32 mouse cellular contexts compared by ENCODE assay signal in the genomic region with DNA sequence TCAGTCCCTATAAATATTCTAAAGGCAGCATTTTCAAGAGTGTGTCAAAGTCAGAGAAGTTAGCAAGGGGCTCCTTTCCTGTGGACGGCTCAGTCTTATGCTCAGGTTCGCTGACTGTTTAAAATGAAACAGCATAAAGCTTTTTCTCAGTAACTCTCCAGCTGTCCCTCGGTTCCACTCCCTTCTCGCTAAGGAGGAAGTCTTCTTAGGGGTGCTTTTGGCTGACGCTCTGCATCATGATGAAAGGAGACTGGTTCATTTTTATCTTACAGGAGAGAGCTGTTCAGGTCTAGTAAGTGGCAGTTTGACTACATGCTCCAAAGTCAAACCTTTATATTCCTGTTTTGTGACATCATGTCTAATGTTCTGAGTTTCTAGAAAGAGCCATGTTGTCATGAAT.
"Had no signal": no experiment of that assay in that cellular context is flagged by ENCODE, and none has a peak within 500 bp of the region (broad histone marks: within the 10 kb centered on the region; RNA-seq: fewer than 3 reads in every experiment).

No protein-coding gene starts in this region.

- ATAC-seq: liver, embryonic 12.5 days; liver, postnatal 0 days; lung, postnatal 0 days; midbrain, embryonic 13.5 days; midbrain, embryonic 15.5 days; midbrain, embryonic 16.5 days had no signal

- H3K27me3 ChIP-seq: limb, embryonic 12.5 days; limb, embryonic 13.5 days; limb, embryonic 15.5 days; liver, embryonic 12.5 days; liver, embryonic 13.5 days; liver, embryonic 15.5 days; lung, embryonic 15.5 days; megakaryocyte, embryonic 14.5 days; midbrain, embryonic 12.5 days; midbrain, embryonic 13.5 days; midbrain, embryonic 15.5 days; neural tube, embryonic 12.5 days had no signal

- H3K4me2 ChIP-seq: limb, embryonic 12.5 days; limb, embryonic 13.5 days; limb, embryonic 15.5 days; liver, embryonic 11.5 days; liver, embryonic 12.5 days; liver, embryonic 13.5 days; liver, embryonic 15.5 days; lung, embryonic 14.5 days; lung, embryonic 15.5 days; midbrain, embryonic 11.5 days; midbrain, embryonic 12.5 days; midbrain, embryonic 13.5 days; midbrain, embryonic 15.5 days; neural tube, embryonic 12.5 days had no signal

- H3K4me1 ChIP-seq: limb, embryonic 10.5 days; limb, embryonic 12.5 days; limb, embryonic 15.5 days; lung, embryonic 15.5 days; midbrain, embryonic 10.5 days; midbrain, embryonic 12.5 days; midbrain, embryonic 13.5 days; neural tube, embryonic 12.5 days had no signal

- H3K9me3 ChIP-seq: limb, embryonic 10.5 days; limb, embryonic 12.5 days; limb, embryonic 13.5 days; limb, embryonic 15.5 days; liver, embryonic 12.5 days; liver, embryonic 13.5 days; liver, embryonic 15.5 days; lung, embryonic 15.5 days; megakaryocyte, embryonic 14.5 days; midbrain, embryonic 10.5 days; midbrain, embryonic 12.5 days; midbrain, embryonic 13.5 days; midbrain, embryonic 15.5 days; neural tube, embryonic 12.5 days had no signal

- H3K4me3 ChIP-seq: limb, embryonic 10.5 days; limb, embryonic 12.5 days; limb, embryonic 13.5 days; limb, embryonic 15.5 days; liver, embryonic 12.5 days; liver, embryonic 13.5 days; liver, embryonic 15.5 days; lung, embryonic 15.5 days; megakaryocyte, embryonic 14.5 days; midbrain, embryonic 10.5 days; midbrain, embryonic 12.5 days; midbrain, embryonic 13.5 days; midbrain, embryonic 15.5 days; myocyte; neural tube, embryonic 12.5 days had no signal

- H3K27ac ChIP-seq: limb, embryonic 10.5 days; limb, embryonic 12.5 days; limb, embryonic 13.5 days; limb, embryonic 15.5 days; liver, embryonic 12.5 days; liver, embryonic 13.5 days; liver, embryonic 14.5 days; liver, embryonic 15.5 days; lung, embryonic 15.5 days; macrophage; midbrain, embryonic 10.5 days; midbrain, embryonic 12.5 days; midbrain, embryonic 13.5 days; midbrain, embryonic 15.5 days; neural tube, embryonic 12.5 days had no signal

- H3K9ac ChIP-seq: limb, embryonic 12.5 days; limb, embryonic 13.5 days; limb, embryonic 15.5 days; liver, embryonic 12.5 days; liver, embryonic 13.5 days; liver, embryonic 14.5 days; liver, embryonic 15.5 days; liver, postnatal 0 days; lung, embryonic 14.5 days; lung, embryonic 15.5 days; midbrain, embryonic 12.5 days; midbrain, embryonic 13.5 days; midbrain, embryonic 15.5 days; neural tube, embryonic 12.5 days had no signal

- DNase-seq: left cerebral cortex, postnatal 4 days; liver; liver, embryonic 13.5 days; liver, postnatal 0 days; lung, adult 18-20 months; lung, adult 2 months; lung, embryonic 14.5 days; lung, postnatal 10 days; lung, postnatal 14 days; lung, postnatal 36 days; lung, postnatal 4 days; midbrain, embryonic 14.5 days had no signal
